Mouse (Mus musculus) layer of hippocampus, postnatal 25 days (tissue): ENCODE results near the gene Olfr66. TPM values are rescaled to one million over a fixed set of nuclear protein-coding genes. Genes with fewer than 3 reads are reported as not detected.

Source experiments
- DNase-seq, 2 experiments: peaks; one replicate each; pipeline ENCODE4 v3.0.0; 2022; ENCODE audit warnings: mixed read lengths in 2 of 2, low spot score in 1 of 2; ENCODE audit errors: extremely low spot score in 1 of 2
- total RNA-seq, 2 experiments: library from RNA; stranded (reverse); gene quantifications; 2 replicates each; pipeline ENCODE4 v1.2.3; 2021

The Olfr66 gene
- not detected for total RNA-seq

DNA sequence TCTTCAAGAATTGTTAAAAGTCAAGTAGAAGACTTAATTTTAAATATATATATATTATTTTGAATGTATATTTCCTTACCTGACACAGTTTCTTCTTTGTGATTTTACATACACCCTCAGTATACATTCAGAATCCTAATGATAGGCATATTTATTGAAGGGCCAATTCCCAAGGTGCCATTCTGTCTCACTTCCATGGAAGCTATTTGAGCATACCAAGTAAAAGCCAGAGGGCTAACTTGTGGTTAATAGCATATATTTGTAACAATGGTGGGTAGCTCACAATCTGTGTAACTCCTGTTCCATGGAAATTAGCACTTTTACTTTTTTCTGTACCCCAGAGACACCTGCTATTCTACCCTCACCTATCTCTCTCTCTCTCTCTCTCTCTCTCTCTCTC lies at the start of gene Olfr66:
Olfr66 (minus strand) TSS at position 101 of the 400 bp plus-strand sequence.
- DNase-seq, result no peak

DNA sequence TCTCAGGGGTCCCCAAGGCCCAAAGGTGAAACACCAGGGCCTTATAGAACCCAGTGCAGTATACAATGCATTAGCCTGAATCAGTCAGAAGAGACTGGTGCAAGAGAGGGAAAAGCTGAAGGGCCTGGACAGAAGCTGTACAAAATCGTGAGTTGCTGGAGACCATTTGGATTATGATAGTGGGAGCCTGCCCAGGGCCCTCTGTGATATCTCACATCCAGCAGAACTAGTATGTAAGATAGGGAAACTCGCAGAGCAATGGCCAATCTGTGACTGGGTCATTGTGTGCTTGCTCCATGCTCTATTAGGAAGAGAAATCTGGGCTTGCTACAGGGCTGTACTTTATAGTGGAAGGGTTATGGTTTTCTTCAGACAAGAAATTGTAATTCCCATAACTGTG lies 48.2 kb upstream of the Olfr66 start, which contains the start of gene Olfr632:
Olfr632 (plus strand) TSS at position 84 of the 400 bp plus-strand sequence.
- DNase-seq, result no peak

DNA sequence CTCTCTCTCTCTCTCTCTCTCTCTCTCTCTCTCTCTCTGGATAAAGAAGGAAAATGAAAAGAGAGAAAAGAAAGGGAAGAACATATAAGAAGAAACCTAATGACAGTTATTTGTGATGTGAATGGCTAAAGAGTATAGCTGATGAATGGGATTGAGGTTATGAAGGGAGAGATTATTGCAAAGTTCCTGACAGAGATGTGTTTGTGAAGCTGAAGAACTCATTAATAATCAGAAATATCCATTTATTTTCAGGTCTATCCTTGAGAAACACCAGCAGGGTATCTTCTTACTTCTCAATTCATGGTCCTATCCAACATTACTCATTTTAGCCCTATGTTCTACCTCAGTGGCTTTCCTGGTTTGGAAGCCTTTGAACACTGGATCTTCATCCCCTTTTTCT lies 42.5 kb upstream of the Olfr66 start, which contains the start of gene Olfr631:
Olfr631 (plus strand) TSS at position 301 of the 400 bp plus-strand sequence.
- no peak for DNase-seq

DNA sequence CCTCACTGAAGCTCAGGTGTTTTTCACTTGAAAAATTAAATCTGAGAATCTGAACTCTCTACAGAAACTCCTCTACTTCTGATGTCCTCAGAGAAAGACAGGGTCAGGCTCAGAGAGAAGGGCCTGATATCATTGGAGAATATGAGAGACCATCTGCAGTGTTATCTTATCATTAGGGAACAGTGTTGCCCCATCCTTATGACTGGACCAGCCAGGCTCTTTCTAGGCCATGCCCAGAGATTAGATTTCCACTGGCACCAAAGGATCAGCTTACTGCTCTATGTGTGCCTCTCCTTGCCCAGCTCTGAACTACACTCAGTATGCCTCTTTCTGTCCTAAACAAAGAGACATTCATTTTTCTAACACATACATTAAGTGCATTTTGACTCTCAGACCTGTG lies 29.3 kb upstream of the Olfr66 start:
- no peak for DNase-seq

DNA sequence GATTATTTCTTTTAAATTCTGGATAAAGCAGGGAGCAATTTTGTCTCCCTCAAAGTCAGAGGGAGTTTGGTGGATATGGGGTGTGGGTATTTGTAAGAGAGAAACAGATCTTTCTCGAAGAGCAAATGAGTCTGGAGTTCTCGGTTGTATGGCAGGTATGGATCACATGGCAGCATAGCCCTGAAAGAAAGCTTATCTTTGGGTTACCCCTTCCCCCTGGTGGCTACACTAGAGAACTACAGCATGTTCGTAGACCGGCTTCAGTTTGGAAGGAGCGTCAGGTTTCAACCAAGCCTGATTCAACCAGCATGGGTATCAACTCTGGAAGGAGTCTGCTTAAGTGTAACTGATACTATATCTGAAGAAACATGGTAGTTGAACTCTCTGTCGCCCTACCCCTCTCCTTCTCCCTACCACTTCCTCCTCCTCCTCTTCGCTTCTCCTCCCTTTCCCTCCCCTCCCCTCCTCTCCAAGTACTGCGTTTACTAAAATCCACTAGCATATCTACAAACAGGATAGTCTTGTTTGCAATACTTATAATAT lies 27.0 kb upstream of the Olfr66 start:
- no peak for DNase-seq

DNA sequence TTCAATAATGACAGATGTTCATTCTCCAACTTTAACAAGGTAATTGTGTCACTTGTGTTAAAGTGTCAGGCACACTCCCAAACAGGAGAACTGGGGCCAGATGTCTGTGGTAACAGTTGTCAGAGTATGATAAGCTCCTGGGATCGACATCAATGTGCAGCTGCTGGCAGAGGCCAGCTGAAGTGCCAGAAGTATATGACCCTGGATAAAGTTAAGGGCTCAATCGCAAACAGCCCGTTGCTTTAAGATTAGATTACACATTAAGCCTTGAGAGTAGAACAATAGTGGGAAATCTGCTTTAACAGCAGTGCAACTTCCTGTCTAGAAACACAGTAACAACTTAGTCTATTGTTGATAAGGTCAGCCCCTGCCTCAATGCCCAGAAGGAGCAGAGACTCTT lies 24.0 kb upstream of the Olfr66 start:
- DNase-seq, result no peak

DNA sequence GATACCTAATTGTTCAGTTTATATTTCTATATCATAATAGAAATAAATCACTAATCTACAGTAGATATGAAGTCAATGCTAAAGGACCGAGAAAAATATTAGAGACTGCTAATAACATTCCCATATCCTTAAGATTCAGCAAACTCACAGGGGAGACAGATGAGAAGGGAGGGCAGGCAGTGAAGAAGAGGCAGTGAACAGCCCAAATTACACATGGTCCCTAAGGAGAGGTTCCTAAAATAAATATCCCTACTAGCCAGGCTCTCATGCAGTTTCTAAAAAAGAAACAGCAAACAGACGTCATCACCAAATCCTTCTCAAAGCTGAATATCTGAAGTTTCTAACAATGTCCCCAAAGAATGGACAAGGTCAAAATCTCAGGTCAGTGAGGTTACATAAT lies 17.1 kb upstream of the Olfr66 start, which contains the start of gene Olfr65:
Olfr65 (plus strand) TSS at position 301 of the 400 bp plus-strand sequence.
- DNase-seq, result no peak

DNA sequence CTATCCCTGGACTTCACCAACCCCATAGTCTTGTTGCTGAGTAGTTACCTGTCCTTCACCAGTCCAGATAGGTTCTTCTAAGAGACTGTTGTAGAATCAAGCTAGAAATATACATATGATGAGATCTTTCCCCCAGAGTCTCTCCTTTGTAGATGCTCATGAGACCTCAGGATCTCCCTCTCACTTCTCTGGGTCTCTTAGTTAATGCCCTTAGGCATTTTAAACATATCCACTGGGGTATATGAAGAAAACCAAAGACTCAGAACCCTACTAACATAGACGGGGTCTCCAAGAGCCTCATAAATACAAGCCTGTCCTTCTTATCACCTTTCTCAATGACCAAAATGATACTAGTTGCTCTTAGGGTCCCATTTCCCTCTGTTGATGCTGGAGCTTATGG lies 8.3 kb upstream of the Olfr66 start, which contains the start of gene Olfr64:
Olfr64 (minus strand) TSS at position 101 of the 400 bp plus-strand sequence.
- no peak for DNase-seq

DNA sequence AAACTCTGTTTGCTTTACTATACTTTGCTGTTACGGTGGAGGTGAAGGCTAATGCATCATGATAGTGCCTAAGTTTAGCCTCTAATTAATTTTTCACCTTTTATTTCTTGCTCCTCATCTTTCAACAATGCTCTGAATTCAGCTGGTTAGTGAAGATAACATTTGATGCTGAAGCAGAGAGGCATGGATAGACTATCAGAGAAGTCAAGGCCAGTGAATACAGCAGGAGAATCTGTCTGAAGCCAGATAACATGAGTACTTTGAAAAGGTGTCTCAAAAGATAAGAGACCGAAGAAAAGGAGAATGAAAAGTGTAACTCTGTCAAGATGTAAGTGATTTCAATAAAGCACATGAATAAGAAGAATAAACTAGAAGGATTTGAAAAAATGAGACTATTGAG lies 9.0 kb downstream of the Olfr66 start:
- DNase-seq, result no peak

DNA sequence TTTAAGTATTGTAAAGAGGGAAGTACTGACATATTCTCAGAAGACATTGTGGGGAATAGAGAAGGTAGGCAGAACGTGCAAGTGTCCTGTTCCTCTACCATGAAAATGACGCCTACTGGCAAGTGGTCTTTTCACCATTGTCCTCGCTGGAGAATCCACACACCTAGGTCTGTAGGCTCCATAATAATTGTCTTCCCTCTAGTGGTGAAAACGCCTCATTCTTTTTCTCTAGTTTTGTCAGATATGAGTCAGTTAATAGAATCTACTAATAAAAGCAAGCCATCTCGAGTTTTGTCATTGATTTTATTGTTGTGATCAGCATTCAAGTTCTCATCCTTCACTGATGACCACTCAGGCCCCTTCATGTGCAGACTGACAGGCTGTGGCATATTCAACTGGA lies 11.6 kb downstream of the Olfr66 start:
- no peak for DNase-seq

DNA sequence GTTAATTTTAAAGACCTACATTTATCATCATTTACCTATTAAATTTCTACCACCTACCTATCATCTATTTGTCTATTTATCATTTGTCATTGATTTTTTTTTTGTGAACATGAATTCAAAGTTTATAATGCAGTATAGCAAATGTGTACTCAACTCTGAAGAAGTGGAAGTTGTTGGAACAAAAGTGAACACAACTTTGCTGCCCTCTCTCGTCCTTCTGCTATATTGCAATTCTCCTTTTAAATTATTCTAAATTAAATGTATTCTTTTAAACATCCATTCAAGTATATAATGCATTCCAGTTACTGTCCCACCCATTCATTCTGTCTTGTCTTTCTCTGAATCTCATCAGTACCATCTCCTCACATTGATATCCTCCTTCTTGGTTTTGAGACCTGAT lies 13.0 kb downstream of the Olfr66 start:
- DNase-seq, result peak in 1 of 2 experiments; percentile 10

DNA sequence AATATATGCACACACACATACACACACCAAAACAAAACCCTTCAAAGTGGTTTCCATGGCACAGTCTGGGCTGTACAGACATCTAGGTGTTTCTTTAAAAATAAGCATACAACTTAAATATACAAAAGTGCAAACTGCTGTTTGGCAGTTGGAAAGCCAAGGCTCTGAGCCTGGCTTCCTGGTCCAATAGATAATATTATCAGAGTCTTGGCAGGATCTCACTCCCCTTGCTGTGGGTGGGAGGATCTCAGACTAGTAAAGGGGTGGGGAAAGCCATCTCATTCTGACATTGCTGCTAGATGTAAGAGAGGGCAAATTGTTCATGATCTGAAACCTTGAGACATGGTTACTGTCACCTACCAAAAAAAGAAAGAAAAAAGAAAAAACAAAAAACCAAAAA lies 15.4 kb downstream of the Olfr66 start:
- no peak for DNase-seq

DNA sequence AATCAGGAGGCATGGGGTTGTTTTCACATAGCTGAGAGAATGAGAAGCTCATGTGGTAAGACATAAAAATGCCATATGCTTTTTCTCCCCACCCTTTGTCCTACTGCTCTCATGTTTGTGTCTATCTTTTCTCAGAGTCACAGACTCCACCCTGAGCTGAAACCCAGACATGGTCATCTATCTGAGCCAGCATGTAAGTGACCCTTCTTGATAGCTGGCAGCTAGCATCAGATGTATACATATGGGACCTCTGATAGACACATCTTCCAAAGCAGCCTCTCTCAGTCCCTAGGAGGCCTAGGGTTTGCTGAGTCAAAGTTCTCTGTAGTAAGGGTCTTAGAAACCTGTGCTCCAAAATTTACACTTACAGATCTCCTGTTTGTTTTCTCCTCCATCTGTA lies 20.3 kb downstream of the Olfr66 start:
- DNase-seq, result no peak

DNA sequence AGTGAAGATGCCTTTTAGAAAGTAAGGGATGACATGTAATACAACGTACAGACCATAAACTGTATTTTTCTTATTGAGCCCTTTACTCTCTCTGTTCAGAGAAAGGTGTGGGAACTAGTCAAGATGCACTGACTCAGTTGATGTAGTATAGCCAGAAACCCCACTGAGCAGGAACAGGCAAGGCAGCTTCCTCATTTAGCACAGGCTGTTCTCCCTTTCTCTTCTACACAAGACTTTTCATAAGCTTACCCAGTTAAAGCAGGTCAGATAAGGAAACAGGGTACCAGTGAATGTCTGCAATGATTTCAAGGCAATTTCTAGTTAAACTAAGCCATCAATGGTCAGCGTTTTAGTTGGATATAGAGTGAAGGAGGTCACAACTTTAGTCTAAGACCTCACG lies 24.5 kb downstream of the Olfr66 start:
- no peak for DNase-seq

DNA sequence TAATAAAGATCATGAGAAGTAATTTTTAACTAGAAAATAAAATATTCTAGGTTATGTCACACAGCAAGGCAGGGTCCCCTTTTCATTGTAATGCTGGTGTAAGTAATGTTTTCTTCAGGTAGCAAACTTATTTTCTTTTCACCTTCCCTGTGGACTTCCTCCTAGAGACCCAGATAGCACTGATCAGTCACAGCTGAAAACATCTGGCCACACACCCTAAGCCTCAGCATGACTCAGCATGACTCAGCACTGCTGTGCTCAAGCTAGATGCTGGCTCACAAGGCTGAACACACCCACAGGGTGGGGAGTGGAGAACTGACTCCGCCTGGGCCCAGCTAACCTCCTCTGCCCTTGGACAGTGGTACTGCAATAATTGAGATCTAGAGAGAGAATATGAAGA lies 25.2 kb downstream of the Olfr66 start:
- DNase-seq, result no peak

DNA sequence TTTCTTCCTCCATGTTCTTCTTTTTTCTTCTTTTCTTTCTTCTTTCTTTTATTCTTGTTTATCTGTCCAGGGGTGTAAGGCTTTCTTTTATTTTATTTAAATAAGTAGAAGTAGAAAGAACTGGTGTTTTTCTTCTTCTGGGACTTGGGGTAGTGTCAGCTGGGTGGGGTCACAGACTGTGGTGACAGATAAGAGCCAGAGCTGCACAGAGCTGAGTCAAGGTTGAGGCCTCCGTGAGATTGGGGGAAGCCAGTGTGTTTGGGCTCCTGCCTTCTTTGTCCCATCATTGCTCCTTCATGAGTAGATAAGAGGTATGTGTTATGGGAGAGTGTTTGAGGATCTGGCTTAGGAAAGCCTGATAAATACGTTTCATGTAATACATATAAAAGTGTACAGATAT lies 27.0 kb downstream of the Olfr66 start:
- no peak for DNase-seq

DNA sequence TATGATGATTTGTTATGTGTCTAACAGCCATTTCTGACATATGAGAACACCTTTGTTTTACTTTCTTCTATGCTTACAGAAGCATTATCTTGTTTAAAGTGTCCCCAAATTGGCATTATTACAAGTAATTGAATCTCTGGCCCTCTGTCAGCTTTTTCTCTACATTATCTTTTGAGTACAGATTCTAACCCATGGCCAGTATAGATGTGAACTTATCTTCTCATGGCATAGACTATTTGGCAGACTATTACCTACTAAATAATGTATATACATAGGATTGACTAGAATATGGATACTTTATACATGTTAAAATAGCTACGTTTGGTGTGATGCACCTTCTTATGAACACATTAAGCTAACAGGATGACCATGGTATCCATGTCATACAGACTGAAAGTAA lies 31.4 kb downstream of the Olfr66 start:
- no peak for DNase-seq

DNA sequence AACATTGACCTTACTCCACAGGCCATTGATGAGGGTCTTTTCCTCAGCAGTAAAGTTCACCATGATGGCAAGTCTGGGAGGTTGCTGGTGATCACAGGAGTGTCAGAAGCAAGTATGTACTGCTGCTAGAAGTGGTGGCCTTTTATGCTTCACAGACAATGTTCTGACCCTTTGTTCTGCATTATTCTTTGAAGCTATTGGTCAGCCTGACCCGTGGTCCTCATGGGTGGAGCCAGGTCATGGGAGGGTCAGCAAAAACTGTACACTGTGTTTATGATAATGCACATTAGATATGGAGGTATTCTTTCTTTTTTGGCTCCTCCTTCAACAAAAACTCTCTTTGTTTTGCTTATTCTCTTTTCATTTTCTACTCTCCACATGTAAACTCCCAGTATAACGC lies 33.0 kb downstream of the Olfr66 start, which contains the start of gene Hbb-y:
Hbb-y (minus strand) TSS at position 127 of the 400 bp plus-strand sequence.
- DNase-seq, result no peak

DNA sequence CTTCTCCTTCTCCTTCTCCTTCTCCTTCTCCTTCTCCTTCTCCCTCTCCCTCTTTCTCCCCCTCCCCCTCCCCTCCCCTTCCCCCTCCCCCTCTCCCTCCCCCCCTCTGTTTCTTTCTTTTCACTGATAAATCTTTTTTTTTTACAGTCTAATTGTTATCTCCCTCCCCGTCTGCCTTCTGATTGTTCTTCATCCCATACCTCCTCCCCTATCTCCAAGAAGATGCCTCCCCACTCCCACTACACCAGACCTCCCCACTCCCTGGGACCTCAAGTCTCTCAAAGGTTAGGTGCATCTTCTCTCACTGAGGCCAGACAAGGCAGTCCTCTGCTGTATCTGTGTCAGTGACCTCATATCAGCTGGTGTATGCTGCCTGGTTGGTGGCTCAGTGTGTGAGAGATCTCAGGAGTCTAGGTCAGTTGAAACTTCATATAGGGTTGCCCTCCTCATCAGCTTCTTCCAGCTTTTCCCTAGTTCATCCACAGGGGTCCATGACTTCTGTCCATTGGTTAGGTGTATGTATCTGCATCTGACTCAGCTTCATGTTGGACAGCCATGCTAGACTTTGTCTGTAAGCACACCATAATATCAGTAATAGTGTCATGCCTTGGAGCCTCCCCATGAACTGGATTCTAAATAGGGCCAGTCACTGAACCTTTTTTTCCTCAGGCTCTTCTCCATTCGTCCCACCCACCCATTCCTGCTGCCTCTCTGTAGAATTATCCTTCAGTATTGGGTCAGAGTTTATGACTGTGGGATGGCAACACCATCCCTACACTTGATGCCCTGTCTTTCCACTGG lies 41.3 kb downstream of the Olfr66 start:
- no peak for DNase-seq

DNA sequence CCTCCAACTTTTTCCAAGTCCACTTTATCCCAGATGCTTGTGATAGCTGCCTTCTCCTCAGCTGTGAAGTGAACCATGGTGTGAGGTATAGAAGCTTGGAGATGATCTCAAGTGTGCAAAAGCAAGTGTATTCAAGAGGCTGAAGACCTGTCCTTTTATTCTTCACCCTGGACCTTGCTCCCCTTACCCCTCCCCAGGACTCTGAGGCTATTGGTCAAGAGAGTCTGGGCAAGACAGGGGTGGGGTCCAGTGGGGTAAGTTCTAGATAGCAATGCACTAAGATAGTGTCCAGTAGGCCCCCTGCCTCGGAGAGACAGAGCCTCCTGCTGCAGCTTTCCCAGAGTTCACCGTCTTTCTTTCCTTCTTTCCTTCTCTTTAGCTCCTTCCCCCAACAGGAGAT lies 43.0 kb downstream of the Olfr66 start, which contains the start of gene Hbb-bh1:
Hbb-bh1 (minus strand) TSS at position 131 of the 400 bp plus-strand sequence.
- DNase-seq, result no peak

DNA sequence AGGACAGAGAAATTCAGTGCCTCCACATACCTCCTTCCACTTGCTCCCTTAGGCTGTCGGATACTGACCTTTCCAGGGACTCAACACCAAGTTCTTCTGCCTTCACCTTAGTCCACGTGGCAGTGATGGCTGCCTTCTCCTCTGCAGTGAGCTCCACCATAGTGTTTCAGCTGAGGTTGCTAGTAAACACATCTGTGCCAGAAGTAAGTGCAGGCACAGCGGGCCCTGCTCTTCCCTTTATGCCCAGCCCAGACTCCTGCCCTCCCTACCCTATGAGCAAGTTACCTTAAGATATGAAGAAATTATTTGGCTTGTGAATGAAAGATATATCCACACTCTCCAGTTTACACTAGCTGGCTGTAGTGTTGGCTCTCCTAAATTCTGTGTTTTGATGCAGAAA lies 45.8 kb downstream of the Olfr66 start, which contains the start of gene Hbb-bh2:
Hbb-bh2 (minus strand) TSS at position 253 of the 400 bp plus-strand sequence.
- DNase-seq, result no peak
